Mouse (Mus musculus) heart, adult 8-10 months (tissue): ENCODE measurements around the gene Specc1. TPM values are rescaled to one million over a fixed set of nuclear protein-coding genes. Genes with fewer than 3 reads are reported as not detected.

Experiments
- DNase-seq: peaks from one replicate; pipeline ENCODE4 v3.0.0; 2022; ENCODE audit warnings: low spot score
- total RNA-seq, 4 experiments: library from RNA; stranded (reverse); gene quantifications; 2 replicates each; pipeline ENCODE4 v1.2.4; 2022

Specc1 gene
- total RNA-seq, 4 experiments from 2014 or later = 3.6 to 8.6 (median 4.2) TPM

DNA sequence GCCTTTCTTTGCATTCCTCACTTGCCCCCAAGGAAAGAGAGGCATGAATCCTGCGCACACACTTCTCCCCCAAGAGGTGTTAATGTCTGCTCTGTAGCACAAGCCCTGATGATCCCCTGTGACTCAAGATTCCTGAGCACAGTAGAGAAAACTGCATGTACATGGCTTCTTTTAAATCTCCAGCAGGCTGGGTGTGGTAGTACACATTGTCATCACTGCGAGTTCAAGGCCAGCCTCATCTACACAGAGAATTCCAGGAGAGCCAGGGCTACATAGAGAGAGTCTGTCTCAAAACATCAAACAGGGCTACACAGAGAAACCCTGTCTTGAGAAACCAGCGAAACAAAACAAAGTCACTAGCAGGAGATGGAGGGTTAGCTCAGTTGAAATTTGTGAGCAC lies 211.6 kb downstream of the Specc1 start:
- DNase-seq = no peak

DNA sequence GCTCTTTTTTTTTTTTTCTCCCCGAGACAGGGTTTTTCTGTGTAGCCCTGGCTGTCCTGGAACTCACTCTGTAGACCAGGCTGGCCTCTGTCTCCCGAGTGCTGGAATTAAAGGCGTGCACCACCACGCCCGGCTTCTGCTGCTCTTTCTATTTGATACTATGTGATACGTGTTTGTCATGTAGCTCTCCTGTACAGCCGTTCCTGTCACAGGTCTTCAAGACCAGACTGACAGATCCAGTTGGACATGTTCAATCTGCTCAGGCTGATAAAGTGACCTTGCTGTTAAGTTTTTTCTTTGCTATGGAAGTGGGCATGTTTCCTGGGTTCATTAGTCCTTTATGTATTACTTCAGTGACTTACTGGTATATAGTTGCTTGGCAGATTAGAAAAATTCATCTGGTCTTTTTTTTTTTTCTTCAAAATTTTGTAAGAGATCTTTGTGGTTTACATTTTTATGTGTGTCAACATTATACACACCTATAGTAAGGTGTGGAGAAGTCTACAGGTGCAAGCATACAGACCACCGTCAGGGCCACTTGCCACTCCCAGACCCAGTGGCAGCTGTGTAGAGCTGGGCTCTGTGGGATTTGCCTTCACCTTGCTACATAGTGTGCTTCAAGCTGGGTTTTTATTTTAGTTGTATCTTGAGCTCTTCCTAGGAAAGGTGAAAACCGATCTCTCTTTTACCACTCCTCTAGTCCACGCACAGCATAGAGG lies 221.0 kb downstream of the Specc1 start:
- DNase-seq = no peak

DNA sequence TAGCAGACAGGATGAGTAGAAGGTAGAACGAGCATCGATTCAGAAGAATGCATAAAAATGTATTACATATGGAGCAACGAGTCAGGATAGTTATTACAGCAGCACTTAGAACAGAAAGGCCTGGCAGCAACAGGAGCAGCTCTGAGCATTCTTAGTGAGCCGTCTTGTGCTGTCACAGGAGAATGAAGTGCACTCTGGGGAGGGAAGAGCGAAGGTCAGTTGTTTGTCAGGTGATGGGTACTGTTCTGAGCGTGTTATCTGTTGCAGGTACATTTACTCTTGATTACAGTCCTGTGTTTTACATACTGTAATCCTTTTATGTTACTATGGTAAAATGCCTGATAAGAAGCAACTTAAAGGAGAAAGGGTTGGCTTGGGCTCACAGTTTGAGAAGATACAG lies 224.2 kb downstream of the Specc1 start:
- DNase-seq = no peak

DNA sequence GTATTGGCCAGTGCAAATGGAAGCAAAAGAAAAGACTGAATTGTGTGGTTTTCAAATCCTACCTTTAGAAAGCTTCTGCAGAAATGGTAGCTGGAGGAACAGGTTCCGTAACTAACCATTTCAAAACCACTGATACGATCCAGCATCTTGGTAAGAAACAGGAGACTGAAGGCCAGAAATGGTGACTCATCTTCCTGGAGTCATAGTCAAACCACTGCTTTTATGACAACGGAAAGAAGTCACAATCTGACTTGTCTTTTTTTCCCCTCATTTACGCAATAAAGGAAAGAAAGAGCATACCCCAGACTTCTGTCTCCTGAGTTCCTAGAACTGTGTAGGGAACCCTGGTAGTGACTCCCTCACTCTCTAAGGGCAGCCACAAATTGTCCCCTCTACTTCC lies 228.3 kb downstream of the Specc1 start:
- peak; percentile 17 for DNase-seq

DNA sequence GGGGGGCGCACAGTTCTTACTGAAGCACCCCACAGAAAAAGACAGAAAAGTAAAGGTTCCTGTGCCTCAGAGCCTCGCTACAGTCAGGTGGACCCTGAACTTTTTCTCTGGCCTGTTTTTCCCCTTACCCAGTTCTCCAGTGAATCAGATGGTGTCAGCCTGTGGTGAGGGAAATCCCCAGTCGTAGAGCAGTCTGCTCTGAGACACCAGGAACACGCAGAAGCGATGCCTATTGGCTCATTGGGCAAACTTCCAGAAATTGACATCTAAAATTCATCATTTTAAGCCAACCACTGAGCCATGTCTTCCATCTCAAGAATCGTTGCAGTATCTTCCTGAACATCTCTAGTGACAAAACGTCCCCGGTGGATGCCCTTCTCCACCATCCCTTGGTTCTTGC lies 230.5 kb downstream of the Specc1 start:
- no peak for DNase-seq

DNA sequence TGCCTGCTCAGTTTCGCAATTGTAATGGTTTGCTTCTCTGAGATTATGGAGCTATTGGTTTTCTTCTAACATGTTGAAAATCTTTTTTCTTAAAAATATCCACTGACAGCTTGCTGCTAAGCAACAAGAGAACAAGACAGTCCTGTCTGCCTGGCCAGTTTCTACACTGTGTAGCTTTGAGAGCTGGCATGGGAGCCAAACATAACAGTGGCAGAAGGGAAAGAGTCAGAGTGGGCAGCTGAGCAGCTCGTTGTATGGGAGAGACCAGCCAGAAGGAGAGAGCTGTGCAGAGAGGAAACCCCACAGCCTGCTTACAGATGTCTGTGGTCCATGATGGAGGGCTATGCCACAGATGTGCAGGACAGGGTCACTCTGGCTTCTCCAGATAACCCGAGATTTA lies 235.5 kb downstream of the Specc1 start:
- no peak for DNase-seq

DNA sequence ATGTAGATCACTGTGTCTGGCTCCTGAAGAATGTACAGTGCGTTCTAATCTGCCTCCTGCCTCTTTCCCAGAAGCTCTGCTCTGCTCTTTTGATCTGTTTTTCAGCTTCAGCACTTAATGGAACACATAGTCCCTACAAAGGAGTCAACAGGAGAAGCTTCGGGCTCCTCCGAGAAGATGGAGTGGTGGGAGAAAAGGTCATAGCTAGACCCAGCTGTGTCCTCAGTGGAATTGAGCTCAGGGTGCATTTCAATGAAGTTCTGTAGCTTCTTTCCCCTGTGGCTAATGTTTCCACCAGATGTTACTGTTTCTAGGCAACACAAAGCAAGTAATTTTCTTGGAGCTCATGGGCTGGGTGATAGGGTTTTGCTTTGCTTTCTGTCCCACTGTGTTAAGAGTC lies 236.6 kb downstream of the Specc1 start:
- peak; percentile 28 for DNase-seq

DNA sequence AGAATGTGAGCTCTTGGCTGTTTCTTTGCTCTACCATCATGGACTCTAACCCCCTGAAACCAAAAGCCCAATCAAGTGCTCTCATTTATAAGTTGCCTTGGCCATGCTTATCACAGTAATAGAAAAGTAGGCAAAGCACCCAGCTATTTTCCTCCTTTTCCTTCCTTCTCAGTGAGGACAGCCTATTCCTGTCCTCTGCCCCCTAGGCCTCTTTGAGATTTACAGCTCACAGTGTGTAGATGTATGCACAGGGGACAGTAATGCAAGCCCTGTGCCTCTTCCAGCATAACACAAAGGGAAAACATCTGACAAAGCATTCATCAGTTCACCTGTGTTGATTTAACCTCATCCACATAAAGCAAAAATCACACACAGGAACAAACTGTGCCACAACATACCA lies 237.7 kb downstream of the Specc1 start:
- no peak for DNase-seq

DNA sequence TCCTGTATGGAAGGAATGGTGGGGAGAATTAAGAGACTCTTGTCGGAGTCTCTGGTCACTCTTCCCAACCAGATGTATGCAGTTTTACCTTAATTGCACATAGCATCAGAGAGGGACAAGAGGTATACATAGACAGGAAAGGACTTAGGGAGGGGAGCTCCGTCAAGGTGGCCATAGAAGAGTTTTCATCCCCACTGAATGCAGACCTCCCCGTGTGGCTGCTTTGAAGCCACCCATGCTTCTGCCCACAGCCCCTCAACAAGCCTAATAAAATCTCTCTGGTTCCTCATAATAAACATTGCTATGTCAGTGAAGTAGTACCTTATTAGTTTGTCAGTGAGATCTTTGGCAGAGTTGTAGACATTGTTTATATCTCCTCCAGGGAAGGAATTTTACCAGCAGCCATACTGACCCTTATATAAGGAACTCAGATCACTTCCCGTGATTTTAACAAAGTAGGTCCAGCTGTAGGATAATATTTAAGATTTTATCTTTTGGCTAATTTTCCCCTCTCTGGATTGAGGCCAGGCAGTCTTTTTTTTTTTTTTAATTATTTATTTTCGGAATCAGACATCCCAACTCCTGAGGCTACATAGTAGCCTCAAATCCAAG lies 244.4 kb downstream of the Specc1 start:
- DNase-seq = no peak

DNA sequence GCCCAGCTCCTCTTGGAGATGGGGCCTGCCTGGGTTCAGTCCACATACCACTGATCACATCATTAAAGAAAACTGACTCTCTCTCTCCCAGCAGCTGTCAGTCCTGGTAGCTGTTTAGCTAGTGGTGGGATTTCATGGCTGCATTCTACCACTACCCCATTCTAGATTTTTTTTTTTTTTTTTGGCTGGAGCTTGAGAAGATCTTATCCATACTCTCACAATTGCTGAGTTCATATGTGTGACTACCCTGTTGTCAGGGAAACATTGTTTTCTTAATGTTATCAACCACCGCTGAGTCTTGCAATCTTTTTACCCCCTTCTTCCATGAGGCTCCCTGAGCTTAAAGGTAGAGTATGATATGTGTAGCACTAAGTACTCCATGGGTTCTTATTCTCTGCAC lies 246.1 kb downstream of the Specc1 start:
- DNase-seq = no peak

DNA sequence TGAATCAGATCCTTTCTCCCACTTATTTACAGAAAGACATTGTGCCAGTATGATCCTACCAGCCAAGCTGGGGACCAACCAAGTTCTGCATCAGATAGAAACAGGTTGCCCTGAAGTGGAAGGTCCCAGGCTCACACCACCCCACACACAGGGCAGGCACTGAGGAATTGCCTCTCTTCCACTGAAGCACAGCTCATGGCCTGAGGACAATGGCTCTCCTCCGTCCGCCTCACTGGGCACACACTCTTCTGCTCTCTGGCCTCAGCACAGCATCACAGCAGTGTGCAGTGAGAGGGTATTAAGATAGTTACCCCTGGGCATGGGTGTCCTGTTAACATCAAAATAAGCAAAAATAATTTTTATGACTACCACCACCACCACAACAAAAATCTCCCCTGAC lies 252.5 kb downstream of the Specc1 start:
- no peak for DNase-seq

DNA sequence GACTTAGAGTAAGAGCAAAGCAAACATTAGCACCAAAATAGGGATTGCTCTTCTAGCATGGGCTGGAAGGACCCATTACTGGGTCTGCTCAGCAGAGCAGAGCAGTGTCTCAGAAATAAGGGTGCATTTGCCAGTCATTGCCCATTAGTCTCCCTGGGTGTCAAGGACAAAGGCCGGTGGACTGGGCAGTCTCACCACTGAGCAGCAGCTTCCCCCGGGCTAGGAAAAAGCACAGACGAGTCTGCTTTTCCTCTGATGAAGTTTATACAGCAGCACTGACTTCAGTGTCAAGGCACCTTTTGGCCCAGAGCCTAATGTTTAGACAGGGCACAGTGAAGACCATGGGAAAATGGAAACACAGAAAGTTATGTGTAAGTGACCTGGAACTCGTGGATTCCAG lies 253.3 kb downstream of the Specc1 start:
- no peak for DNase-seq

DNA sequence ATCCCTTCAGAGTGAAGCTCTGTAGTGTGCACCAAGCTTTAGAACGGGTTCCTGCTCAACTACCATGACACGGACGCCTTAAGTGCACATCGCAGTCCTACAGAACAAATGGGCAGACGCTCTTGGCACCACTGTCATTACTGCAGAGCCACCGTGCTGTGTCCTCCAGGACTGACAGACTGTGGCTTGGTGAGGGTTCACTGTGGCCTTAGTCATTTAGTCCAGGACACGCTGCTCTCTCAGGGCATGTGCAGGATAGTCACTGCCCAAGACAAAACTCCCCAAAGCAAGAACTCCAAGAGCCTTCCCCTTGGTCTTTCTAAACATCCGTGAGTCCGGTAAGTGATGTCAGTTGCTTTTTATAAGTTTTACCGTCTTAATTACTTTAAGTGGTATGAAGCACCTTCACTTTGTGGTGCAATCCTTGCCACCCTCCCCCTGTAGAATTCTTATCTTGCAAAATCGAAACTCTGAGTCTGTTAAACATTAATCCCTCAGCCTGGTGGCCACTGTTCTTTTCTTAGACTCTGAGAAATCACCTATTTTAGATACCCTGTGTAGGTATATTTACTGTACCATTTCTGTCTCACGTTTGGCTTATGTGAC lies 256.9 kb downstream of the Specc1 start:
- DNase-seq = no peak

DNA sequence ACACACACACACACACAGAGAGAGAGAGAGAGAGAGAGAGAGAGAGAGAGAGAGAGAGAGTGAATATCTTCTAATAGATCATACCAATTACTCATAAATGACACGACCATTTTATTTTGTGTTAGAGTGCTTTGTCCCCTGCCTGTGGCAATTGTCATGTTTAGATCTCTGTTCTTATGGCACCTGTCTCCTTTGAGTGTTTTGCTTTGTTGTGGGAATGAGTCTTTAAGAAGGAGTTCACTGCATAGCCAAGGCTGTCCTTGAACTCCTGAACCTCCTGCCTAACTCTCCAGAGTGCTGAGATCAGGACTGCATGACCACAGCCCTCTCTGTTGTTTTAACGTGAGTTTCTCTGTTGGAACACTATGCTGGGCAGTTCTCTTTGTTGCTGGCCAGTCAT lies 258.5 kb downstream of the Specc1 start:
- DNase-seq = no peak

DNA sequence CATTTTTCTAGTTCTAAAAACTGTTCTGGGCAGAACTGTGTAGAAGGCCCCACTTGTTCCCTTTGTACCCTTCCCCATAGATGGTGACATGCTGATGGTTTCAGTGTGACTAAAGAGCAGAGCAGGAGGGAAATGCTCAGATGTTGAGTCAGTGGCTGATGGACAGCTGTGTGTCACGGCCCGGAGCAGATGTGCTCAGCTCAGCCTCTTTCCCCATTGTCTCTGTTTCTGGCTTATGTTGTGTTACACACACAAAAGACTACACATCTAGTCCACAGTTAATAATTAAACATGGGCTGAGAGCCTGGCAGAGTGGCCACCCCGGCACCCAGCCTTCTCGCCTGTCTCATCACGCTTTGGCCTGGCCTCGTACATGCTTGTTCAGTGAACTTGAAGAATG lies 261.2 kb downstream of the Specc1 start:
- DNase-seq = no peak

DNA sequence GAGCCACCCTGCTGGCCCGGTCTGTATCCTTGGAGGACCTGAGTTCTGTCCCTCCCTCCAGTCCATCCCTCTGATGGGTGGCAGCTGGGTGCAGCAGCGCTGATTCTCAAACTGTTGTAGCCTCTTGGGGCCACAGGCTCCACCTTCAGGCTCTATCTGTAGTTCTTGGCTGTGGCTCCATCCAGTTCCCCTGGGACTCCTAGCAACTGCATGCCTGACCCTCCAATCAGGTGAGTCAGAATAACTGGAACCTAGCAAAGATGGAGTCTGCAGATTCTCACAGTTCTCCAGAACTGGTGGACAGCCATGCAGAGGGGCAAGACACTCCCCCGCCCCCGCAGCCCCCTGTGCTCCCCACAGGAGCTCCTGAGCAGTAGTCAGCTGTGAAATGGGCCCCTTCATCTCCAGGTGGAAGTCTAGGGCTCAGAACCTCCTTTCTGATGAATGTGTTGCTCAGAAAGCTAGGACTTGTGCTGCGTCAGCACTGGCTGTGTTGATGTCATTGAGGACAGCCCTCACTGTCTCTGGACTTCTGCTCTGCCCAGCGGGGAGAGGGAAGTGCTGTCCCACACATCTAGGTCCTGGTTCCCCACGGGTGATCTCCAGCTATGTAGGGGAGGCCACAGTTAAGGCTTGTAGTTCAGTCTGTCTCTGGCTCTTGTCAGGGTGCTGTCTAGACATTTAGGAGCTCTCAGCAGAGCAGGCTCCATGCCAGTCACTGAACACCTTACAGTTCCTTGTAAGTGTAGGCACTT lies 264.4 kb downstream of the Specc1 start:
- peak; percentile 19 for DNase-seq

DNA sequence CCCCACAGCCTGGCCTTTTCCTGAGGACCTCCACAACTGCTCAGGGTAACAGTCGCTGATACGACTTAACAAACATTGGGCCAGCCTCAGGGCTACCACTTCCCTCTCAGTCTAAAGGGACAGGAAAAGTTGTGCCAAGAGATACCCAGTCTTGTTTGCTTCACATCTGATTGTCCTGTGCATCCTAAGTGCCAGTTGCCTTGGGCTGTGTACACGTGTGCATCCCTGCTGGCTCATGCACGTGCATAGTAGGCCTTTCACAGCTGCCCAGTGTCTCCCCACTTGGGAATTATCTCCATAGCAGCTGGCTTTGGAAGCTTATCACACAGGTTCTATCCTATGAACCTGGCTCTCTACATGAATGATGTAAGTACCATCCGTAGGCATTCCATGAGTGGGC lies 266.9 kb downstream of the Specc1 start:
- no peak for DNase-seq

DNA sequence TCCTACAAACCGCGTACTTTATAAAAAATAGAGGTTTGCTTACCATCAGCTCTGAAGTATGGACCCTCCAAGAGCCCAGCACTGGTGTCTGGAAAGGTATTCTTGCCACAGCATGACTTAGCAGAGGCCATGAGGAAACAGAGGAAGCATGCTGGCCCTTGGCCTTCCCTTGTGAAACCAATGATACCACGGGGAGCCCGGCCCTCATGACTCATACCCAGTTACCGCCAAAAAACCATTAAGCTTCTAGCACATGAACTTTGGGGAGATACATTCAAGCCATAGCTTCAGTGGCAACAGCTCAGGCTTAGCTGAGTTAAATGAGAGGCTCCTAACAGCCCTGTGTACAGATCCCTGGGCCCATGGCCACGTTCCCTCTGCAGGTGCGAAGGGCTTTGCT lies 267.4 kb downstream of the Specc1 start:
- peak; percentile 46 for DNase-seq

DNA sequence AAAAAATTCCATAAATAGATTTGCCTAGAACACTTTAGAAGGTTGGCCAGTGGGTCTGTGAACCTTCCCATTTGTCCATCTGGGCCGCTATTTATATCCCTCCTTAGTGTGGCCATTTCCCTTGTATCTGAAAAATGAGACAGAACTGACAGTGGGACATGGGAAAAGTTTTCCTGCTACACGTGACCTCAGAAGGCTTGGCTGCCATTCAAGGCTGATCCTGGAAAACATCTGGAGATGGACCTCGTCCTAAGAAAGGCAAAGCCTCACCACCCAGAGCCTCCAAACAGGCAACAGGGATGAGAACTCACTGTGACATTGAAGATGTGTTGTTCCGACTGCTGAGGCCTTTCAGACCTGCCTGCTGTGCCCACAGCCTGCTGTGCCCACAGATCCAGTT lies 268.2 kb downstream of the Specc1 start:
- DNase-seq = peak; percentile 50

DNA sequence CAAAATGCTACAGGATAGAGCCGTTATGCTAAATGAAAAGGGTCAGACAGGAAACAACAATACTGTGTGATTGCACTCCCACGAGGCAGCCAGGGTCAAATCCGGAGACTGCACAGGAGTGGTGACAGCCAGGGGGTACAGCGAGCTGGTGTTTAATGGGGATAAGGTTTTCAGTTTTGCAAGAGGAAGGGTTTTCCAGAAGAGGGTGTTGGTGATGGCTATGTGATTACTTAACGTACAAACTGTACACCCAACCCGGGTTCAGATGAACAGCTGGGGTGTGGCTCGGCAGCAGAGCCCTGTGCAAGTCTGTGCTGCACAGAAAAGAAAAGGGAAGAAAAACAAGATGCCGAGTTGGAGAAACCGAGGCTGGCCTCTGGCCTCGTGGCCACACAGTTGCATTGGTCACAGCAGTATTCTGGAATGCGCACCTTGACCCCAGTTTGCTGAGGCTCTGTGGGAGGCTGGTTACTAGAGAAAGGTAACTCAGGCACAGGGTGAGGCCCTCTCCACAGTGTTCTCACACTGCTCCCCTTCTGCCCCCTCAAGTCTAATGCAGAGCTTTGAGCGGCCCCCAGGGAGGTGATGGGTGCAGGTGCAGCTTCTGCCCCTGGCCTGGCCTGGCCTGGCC lies 284.2 kb downstream of the Specc1 start:
- DNase-seq = no peak

DNA sequence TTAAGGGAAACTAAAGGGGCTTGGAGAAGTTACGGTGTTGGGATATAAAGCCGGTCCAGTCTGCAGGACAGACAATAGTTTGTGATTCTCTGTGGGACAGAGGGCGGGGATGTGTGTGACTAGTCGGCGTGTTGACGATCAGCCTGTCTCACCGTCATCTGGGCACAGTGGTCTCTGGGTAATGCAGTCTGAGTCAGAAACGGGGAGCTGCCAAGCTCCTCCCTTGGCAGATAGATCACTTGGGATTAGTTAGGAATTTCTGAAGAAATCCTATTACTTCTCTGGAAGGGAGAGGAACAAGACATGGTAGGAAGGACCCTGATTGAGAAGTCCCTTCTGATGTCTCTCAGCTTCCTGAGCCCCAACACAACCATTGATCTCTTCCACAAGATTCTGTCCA lies 287.3 kb downstream of the Specc1 start:
- DNase-seq = no peak

DNA sequence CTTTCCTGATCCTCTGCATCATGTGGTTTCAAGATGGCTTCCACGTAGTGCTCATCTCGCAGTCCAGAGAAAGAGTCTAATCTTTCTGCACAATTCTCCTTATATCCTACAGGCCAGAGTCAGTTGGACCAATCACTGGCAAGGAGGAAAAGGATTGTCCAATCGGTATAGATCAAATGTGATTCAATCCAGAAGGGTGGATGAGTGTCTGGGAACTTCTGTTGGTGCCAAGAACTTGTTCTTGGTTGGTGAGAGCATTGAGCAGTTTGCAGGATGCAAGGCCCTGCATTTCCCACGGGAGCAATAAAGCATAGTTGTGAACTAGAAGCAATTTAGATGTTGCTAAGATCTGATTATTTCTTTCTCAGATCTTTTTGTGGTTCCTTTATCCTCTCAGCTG lies 287.9 kb downstream of the Specc1 start:
- no peak for DNase-seq
